Mouse (Mus musculus) spleen, embryonic (tissue): ENCODE measurements around the gene Borcs5.

Source experiments
- CTCF ChIA-PET: fragments of 350-600 bp; sonication (Branson Sonifier 250); formaldehyde crosslinking; loops from one replicate; lab custom pipeline; 2022; lab: Charles Lee

Gene Borcs5

DNA sequence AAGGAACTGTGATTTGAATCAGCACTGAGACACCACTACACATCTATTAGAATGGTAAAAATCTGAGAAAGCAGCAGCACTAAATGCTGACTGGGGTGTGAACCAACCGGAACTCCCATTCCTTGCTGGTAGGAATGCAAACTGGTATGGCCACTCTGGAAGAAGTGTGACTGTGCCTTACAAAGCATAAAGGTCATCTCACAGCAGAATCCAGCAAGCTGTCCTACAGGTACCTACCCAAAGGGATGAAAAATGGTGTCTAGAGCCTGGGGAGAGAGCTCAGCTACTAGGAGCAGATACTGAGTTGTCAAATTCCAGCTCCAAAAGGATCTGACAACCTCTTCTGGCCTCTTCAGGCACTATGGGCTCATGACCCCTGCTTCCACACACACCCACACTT is 12.7 kb upstream of the Borcs5 start:
- CTCF ChIA-PET = no interaction called here

DNA sequence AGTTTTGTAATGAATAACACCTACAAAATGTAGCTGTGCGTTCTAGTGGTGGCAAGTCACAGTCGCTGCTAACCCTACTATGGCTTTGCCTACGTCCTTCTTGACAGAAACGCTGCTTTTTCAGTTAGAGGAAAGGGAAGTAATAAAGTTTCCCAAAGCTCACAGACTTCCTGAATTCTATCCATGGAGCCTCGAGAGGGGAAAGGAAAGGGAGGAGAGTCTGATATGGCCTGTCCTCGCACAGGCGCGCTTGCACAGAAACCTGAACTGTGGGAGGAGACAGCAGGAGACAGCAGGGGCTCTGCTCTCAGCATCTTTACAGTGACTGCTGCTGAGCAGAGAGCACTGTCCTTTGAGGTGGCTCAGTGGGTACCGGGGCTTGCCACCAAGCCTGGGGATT is 8.9 kb upstream of the Borcs5 start:
- CTCF ChIA-PET = no interaction called here

DNA sequence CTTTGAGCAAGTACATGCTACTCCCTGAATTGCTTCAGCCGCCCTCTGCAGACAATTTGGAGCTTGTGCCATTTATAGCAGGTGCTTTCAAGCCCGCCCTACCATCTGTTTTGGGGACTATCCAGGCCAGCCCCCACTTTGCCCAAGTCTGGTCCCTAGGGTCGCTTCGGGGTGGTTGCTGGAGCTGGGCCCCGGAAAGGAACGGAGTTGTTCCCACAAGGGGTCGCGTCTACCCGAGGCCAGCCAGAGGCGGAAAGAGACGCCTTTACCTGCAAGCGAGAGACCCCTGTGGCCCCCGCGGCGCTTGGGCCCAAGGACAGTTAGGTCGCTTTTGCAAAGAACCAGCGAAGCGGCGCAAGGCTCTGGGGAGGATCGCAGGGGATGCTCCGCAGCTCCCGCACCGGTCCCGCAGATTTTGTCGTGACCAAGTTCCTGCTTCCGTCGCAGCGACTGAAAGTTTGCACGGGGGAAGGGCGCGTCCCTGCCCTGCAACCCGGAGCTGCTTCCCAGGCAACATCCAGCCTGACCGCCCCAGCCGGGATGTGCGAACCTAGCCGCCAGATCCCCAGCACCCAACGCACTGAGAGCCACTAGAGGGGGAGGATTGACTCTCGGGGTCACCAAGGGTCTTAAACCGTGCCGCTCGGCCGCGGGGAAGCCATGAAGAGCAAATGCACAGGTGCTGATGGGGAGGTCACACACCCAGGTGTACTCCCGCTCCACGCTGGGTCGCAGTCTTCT is 7.2 kb upstream of the Borcs5 start, which contains the start of gene Mansc1:
Gene Mansc1 (minus strand): TSS at position 542 of the 741 bp plus-strand sequence.
- CTCF ChIA-PET = interaction anchor here (1.4 kb wide), 1 partner anchor 19 kb away, joined by 5 read pairs; no protein-coding TSS in a partner anchor

DNA sequence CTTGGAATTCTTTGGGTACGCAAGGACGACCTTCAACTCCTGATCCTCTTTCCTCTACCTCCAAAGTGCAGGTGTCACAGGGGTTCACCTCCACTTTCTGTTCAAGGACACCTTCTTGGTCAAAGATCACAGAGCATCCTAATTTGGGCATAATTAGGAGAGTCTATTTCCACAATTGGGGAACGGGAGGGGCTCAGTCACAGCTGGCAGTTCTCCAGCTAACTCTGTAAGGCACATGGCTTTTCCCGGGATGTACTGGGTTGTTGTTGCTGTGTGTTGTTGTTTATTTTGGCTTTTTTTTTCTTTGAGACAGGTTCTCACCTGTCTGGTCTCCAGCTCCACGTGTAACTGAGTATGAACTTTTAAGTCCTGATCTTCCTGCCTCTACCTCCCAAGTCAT is 6.6 kb upstream of the Borcs5 start:
- CTCF ChIA-PET = no interaction called here

DNA sequence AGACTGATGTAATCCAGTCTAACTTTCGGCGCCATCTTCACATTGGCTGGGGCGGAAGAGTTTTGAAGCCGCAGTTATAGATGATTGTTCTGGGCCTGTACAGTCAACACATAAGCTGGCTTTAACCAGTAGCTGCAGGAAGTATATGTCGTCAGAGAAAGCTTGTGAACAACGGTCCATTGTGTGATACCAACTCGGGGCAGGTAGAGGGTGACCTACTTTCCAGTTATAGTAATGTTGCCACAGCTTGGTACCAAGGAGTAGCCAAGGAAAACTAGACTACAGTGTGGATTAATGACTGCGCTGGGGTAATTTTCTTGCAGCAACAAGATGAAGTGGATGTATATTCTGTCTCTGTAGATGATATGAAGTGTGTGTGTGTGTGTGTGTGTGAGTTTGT is 5.8 kb upstream of the Borcs5 start:
- CTCF ChIA-PET = interaction anchor here (0.6 kb wide), 1 partner anchor 8 kb away, joined by 5 read pairs; no protein-coding TSS in a partner anchor

DNA sequence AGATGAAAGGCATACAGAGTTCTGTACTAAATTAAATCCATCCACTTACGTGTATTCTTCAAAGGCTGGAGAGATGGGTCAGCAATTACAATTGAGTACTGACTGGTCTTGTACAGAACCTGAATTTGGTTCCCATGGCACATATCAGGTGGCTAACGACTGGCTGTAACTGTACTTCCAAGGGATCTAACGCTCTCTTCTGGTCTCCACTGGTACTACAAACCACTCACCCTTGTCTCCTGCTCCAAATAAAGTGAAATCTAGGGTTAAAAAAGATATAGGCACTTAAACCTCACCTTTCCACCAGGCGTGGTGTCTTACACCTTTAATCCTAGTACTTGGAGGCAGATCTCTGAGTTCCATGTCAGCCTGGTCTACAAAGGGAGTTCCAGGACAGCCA is 2.8 kb upstream of the Borcs5 start:
- CTCF ChIA-PET = no interaction called here

DNA sequence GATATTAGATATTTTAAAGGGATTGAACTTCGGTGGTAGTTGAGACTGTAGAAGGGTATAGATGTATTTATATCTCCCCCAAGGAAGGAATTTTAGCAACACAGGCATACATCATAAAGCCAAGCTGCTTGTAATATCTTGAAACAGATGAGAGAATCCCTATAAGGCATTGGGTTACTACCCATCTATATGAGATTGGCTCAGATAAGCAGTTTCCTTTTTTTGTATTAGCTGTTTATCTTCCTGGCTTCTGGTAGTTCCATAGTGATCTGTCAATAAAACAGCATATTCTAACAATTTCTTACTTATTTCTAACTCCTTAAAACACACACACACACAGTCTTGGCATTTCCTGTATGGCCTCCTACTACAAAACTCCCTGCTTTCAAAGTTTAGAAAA is 590 bp downstream of the Borcs5 start:
- CTCF ChIA-PET = no interaction called here

DNA sequence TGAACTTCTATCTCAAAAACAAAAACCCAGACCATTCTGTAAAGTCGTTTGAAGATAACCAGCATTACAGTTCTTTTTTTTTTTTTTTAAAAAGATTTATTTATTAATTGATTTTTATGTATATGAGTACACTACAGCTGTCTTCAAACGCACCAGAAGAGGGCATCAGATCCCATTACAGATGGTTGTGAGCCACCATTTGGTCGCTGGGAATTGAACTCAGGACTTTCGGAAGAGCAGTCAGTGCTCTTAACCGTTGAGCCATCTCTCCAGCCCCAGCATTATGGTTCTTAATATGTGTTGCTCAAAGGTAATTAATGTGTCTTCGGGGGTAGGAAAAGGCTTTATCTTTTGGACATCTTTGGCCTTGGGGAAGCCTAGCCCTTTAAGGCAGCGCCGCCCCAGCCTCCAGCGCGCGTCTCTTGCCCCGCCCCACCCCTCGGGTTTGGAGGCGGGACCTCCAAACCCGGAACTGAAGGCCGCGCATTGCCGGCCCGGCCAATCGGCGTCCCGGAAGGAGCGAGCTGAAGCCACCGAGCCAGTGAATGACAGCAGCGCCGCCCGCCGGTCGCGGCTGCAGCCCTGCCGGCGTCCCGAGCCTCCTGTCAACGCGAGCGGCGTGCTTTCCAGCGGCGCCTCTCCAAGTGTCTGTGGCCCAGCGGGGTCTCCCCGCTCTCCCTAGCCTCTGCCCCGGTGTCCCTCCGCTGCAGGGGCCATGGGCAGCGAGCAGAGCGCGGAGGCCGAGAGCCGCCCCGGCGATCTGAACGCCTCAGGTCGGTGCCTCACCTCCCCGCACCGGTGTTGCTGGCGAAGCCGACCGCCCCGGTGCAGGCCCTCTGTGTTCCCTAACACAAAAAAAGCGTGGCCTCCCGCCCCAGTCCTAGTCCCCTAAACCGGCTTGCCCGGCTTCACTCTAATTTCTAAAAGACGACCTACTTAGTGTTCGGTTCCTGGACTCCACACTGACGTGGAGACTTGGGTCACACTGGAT is 1.5 kb downstream of the Borcs5 start:
- CTCF ChIA-PET = interaction anchor here (0.7 kb wide), 1 partner anchor 31 kb away, joined by 8 read pairs; no protein-coding TSS in a partner anchor

DNA sequence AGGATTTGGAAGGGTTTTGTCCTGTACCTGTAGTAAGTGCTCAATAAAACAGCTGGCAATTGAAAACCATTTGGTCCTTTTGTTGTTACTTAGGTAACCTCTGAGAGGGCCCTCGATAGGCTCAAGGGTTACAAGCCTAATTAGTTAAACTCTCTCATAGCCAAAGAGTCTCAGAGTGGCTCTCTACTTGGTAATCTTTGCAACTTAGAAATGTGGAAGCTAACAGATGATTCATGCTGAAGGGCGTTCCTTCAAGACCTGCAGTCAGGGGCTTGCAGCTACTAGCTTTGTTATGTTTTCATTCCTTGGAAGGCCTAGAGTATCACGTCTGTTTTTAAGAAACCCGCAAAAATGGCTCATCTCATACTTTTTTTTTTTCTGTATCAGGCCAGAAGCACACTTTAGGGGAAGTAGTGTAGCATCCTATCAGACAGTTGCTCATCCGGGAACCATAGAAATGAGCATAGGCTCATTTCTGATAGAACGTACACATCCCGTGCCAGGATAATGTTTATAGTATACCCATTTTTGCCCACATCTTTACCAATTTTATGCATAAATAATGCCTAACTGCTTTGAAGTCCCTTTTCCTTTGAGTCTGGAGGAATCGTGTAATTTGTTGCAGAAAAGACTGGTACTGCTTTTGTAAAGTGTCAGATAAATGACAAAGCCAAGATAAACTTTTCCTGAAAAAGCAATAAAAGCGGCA is 2.6 kb downstream of the Borcs5 start:
- CTCF ChIA-PET = no interaction called here

DNA sequence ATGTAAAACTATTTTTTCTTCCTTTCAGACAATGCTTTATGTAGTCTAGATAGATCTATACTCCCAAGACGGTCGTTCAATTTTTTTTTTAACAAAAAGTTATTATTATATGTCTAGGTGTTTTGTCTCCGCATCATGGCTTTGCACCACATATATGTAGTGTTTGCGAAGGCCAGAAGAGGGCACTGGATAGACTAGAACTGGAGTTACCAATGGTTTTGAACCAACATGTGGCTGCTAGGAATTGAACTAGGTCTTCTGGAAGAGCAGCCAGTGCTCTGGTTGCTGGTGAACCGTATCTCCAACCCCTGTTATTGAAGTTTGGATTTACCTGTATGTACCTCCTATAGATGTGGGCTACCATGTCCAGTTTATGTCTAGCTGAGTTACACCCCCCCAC is 4.0 kb downstream of the Borcs5 start:
- CTCF ChIA-PET = no interaction called here

DNA sequence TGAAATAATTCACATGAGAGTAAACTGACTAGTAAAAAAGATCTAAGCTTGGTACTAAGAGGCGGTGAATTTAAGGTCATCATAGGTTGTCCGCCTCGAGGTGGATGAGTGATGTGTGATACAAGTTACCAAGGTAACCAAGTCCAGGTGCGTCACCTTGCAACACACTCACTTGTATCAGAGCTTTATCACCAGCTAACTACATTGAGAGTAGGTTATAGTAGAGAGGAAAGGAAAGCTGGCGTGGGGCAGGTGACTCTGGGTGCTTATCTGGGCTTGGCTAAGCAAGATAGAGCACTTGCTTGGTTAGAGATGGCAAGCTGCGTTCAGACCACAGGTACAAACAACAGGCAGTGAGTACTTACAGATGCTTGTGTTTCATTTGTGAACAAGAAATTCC is 7.5 kb downstream of the Borcs5 start:
- CTCF ChIA-PET = no interaction called here

DNA sequence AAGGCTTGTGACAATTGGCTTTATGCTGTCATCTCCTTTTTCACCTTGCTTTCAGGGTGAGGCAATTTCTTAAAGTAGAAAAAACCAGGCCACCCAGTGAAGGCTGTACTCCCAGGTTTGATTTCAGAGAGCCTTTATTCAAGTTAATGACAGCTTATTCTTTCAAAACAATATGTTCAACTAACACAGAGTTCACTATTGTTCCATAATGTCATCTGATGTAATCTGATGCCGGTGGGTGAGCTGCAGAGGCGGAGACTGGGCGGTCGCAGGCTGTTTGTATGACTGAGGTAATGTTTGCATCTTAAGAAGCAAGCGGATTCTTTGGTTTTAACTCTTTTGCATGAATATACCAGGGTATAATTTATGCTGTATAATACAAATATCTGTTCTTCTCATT is 8.3 kb downstream of the Borcs5 start:
- CTCF ChIA-PET = no interaction called here

DNA sequence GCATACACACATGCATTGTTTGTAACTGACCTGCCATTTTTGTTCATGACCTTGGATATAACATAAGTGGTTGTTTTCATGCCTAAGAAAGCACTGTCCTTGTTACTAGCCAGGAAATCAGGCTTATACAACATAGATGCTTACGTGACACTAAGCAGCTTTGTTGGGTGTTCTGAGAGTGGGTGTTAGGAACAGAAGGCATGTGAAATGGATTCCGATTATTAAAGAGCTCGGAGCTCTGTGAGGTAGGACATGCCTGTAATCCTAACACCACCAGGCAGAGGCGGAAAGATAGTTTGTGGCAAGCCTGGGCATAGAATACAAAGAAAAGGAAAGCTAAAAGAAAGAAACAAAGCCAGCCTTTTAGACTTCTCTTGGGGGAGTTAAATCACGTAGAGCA is 9.0 kb downstream of the Borcs5 start:
- CTCF ChIA-PET = no interaction called here

DNA sequence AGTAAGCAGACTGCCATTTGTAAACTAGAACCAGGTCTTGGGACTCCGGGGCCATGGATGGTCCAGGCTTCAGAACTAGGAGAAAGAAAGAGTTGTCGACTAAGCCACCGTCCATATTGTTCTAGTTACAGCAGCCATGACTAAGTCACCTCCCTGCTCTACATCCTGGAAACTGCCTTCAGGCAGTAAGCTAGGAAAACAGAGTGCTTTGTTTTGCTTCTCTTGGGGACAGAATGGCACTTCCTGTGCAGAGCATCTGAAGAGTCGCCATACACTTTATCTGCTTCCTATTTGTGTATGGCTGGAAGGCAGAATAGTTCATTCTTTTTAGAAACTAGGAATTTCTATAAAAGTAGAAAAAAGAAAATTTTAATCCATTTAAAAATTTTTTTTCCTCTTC is 17.2 kb downstream of the Borcs5 start:
- CTCF ChIA-PET = no interaction called here

DNA sequence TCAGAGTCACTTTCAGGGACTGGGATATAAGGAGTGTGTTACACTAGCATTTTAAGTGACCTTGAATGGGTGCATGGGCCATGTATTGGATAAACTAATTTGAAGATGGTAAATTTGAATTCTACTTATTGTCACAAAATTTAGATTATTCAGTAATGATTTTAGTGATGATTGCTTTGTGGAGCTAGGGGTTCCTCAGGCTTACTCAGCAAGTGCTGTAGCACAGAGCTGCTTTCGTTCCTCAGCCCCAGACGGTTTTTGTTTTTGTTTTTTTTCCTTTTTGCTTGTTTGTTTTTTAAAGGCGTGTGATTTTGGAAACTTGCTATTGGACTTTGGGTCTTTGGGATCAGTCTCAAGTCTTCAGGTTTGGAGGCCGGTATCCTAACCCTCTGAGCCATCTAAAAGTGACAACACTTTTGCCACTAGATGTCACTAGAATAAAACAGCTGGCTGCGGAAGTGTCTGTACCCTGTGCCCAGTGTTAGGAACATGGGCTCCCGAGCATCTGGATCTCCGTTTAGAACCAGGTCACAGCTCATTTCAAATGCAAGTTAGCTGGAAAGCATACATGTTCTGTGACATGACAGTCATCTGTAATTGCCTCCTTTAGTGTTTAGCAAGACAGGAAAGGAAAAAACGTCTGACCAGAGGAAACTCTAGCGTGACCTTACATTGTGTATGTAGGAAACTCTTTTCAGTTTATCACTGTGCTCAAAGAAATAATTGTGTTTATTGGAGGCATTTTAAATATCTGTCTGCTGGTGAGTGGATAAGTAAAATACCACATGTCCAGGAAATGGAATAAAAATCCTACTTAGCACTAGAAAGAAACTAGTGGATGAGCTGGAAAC is 20.0 kb downstream of the Borcs5 start:
- CTCF ChIA-PET = interaction anchor here (0.7 to 1.3 kb wide), 2 partner anchors 218 to 289 kb away, joined by 4 to 9 read pairs; no protein-coding TSS in a partner anchor

DNA sequence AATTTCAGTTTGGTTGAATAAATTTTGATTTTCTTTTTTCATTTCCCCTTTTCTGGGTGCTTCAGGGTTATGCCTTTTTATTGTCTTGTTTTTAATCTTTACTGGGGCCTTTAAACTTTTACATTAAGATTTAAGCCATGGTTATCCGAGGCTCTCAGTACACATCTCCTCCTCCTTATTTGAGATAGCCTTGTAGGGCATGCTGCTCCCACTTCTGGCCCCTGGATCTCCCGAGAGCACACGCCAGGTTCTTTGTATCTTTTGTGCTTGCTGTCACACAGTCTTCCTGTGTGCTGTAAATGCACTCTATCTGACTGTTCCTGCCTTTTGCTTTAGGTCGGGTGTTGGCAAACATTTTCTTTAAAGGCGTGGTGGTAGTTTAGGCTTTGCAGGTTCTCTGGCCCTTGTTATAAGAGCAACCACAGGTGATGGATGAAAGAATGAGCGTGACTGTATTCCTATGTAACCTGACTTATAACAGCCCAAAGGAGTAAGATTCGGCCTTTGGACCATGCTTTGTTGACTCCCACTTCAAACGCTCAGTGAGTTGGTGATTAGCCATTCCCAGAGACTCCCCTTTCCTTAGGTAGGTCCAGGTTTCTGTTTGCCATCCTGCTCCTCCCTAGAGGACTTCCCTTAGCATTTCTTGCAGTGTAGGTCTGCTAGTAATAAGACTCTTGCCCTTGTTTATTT is 21.6 kb downstream of the Borcs5 start:
- CTCF ChIA-PET = no interaction called here

DNA sequence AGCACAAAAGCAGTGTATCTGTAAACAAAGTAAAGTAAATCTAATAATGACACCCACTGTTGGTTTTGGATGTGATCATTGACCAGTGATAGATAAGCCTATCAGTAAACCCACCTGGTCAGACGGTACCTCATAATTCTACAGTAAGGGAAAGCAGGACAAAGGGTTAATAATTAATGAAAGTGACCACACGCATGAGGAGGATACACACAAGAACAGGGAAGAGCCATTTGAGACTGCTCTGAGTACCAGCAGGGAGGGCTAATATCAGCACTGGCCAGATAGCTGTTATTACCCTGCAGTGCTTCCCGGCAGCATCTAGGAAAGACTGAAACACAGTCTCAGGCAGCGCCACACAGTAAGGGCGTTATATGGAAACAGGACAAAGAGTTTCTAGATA is 25.3 kb downstream of the Borcs5 start:
- CTCF ChIA-PET = no interaction called here

DNA sequence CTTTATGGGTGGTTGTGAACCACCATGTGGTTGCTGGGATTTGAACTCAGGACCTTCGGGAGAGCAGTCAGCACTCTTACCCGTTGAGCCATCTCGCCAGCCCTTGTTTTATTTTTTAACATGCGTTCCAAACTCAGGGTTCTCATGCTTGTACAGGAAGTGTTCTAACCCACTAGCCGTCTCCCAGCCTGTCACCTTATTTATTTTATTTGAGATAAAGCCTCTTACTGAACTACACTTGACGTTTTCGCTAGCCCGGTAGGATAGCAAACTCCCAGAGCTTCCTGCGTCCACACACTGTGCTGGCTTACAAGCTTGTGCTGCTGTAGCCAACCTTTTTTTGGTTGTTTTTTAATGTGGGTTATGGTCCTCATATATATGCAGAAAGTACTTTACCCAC is 26.5 kb downstream of the Borcs5 start:
- CTCF ChIA-PET = interaction anchor here (0.5 kb wide), 1 partner anchor 197 kb away, joined by 4 read pairs; no protein-coding TSS in a partner anchor

DNA sequence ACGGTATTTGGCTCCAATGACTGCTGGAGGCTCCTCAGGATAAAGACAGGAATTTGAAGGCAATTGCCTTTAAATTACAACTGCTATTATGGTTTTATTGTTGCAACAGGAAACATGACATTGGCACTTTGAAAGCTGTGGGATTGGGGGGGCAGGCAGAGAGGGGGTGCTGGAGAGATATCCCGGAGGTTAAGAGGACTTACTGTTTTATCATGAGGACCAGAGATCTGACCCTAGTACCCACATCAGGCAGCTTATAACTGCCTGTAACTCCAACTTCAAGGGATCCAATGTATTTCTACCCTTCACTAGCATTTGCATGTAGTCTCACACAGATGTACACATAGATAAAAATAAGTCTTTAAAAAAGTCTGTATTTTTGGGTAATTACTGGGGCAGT is 29.2 kb downstream of the Borcs5 start:
- CTCF ChIA-PET = no interaction called here

DNA sequence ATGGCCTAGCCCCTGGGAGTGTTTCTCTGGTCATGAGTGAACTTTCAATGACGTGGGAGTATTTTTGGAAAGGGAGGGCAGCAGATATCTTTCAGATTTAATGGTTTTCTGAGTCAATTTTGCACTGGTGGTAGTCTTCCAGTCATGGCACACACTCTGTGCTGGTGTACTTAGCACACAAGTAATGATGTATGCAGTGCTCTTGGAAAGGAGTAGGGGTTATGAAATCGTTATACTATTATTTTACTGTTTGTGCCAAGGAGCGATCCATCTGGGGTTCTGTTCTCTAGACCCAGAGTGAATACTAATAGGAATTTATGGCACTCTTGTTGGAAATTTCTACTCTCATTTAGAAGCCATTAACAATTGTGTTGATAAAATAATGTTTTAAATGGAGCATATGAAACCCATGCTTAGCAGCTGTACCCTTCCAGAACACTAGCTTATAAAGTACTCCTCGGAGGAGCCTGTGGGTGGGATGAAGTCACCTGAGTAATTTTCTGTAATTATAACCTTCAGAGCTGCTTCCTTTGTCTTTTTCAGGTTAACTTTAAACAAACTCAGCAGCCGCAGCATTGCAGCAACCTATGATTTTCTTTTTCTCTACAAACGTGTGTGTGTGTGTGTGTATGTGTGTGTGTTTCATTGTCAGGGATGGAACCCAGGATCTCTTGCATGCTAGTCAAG is 30.0 kb downstream of the Borcs5 start:
- CTCF ChIA-PET = no interaction called here
